Mouse (Mus musculus): ENCODE measurements around the gene Pappa2. TPM values are rescaled to one million over a fixed set of nuclear protein-coding genes. Genes with fewer than 3 reads are reported as not detected.

Pappa2 gene
- 0.39 TPM for polyA plus RNA-seq (2015; fragmentation: Illumina TruSeq; extraction: RNeasy Lipid Tissue Mini Kit (QIAGEN cat#74804); ENCODE audit: low read depth, low replicate concordance)

DNA sequence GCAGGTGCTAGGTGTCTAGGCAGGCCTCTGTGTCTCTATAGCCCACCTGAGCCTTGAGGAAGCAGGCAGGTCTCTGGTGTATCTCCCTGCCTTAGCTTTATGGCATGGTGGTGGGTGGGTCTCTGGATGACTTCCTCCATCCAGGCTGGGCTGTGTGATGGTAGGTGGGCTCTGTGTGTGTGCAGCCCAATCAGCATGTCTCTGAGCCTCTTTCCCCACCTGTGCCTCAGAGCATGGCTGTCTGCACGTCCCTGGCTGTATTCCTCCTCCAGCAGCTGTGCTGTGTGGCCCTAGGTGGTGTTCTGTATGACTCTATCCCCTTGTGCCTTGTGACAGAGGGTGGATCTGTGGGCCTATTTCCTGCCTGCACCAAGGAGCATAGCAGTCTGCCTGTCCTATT is at the start of gene Pappa2:
Pappa2 (minus strand) TSS at position 101 of the 400 bp plus-strand sequence.

All from brain, adult 10 weeks (tissue).